Mouse (Mus musculus) B cell, adult 2 months (primary cell): ENCODE data around the gene Nox3.

Experiments
- DNase-seq, 2 experiments: peaks; one replicate each; pipeline ENCODE4 v3.0.0; 2022

The Nox3 gene

GRCm38 (mm10) chr17:3602954-3603672, 92.9 kb downstream of the Nox3 start:
- no peak for DNase-seq

- no peak for DNase-seq
These were observed 97.7 kb downstream of the Nox3 start for GRCm38 (mm10) chr17:3598393-3598792.

- no peak for DNase-seq
These were observed 98.2 kb downstream of the Nox3 start for GRCm38 (mm10) chr17:3597866-3598265.

GRCm38 (mm10) chr17:3597130-3597529, 98.9 kb downstream of the Nox3 start:
- no peak for DNase-seq
